Mouse (Mus musculus) midbrain, embryonic 12.5 days (tissue): ENCODE results near the gene Olfr586. TPM values are rescaled to one million over a fixed set of nuclear protein-coding genes. Genes with fewer than 3 reads are reported as not detected.

ENCODE experiments used
- ATAC-seq: fragments of 200-750 bp; cut with Nextera tagmentation; 2 replicates; pipeline ENCODE4 v1.8.0; 2017; ENCODE audit warnings: low read depth, moderate TSS enrichment, moderate library complexity; ENCODE audit not compliant: low FRiP score
- H3K27ac ChIP-seq: fragments of 300-500 bp; sonication (generic); replicated peaks from 2 replicates; pipeline ENCODE4 v1.5.1; 2016; ENCODE audit warnings: mild to moderate bottlenecking
- H3K27me3 ChIP-seq: fragments of 300-500 bp; sonication (generic); 2 replicates; pipeline ENCODE4 v1.6.1; 2016; ENCODE audit warnings: mild to moderate bottlenecking
- H3K36me3 ChIP-seq: fragments of 300-500 bp; sonication (generic); 2 replicates; pipeline ENCODE4 v1.6.1; 2016
- H3K4me1 ChIP-seq: fragments of 300-500 bp; sonication (generic); 2 replicates; pipeline ENCODE4 v1.6.1; 2016
- H3K4me2 ChIP-seq: fragments of 300-500 bp; sonication (generic); replicated peaks from 2 replicates; pipeline ENCODE4 v1.6.1; 2016; ENCODE audit warnings: mild to moderate bottlenecking, moderate library complexity
- H3K4me3 ChIP-seq: fragments of 300-500 bp; sonication (generic); 2 replicates; pipeline ENCODE4 v1.5.1; 2016; ENCODE audit warnings: mild to moderate bottlenecking
- H3K9ac ChIP-seq: fragments of 300-500 bp; sonication (generic); replicated peaks from 2 replicates; pipeline ENCODE4 v1.6.1; 2016; ENCODE audit warnings: mild to moderate bottlenecking, moderate library complexity
- H3K9me3 ChIP-seq: fragments of 300-500 bp; sonication (generic); 2 replicates; pipeline ENCODE4 v1.6.1; 2016; ENCODE audit warnings: mild to moderate bottlenecking
- WGBS: fragments of 180-500 bp; shearing (Covaris S2); methylation state at CpG from one replicate; pipeline ENCODE4 v1.1.7; 2016; 5-methylcytosine and 5-hydroxymethylcytosine counted together
- polyA plus RNA-seq: library from polyadenylated mRNA; unstranded; fragments of >200 nt; fragmentation: Nextera tagmentation; extraction: Ambion mirVana; gene quantifications from 2 replicates; pipeline ENCODE4 v1.2.1, GENCODE M21; 2016

The Olfr586 gene
- polyA plus RNA-seq = not detected in 2 replicates

GRCm38 (mm10) chr7:103125538-103125937 is at the start of gene Olfr586:
Gene Olfr586 (minus strand): TSS chr7:103125638.
- no peak within 1 kb of the TSS for H3K4me3 ChIP-seq
- H3K9me3 ChIP-seq = no peaks in the 10 kb centered on the region
- no peaks in the 10 kb centered on the region for H3K36me3 ChIP-seq
- H3K4me1 ChIP-seq = no peaks in the 10 kb centered on the region
- no peak within 1 kb of the TSS for H3K4me2 ChIP-seq
- no peaks in the 10 kb centered on the region for H3K27me3 ChIP-seq
- 90% methylated on average over 3 of the region's 3 CpGs for WGBS
- no peak for ATAC-seq
- H3K9ac ChIP-seq = no peak within 1 kb of the TSS
- no peak within 1 kb of the TSS for H3K27ac ChIP-seq

GRCm38 (mm10) chr7:103169697-103170096 is 44.3 kb upstream of the Olfr586 start:
- Histone ChIP-seq H3K27me3 (no peaks in the 10 kb centered on the region), H3K4me1 (no peaks in the 10 kb centered on the region), H3K9ac (no peak overlapping the region), H3K4me2 (no peak overlapping the region), H3K36me3 (no peaks in the 10 kb centered on the region), H3K4me3 (no peak overlapping the region), H3K9me3 (no peaks in the 10 kb centered on the region), H3K27ac (no peak overlapping the region)
- 78% methylated on average over 5 of the region's 5 CpGs for WGBS
- ATAC-seq = no peak

GRCm38 (mm10) chr7:103156256-103156655 is 30.8 kb upstream of the Olfr586 start, which contains the start of gene Olfr589:
Gene Olfr589 (minus strand): TSS chr7:103156356.
- no peaks in the 10 kb centered on the region for H3K4me1 ChIP-seq
- no peak for ATAC-seq
- H3K4me2 ChIP-seq = no peak within 1 kb of the TSS
- H3K36me3 ChIP-seq = no peaks in the 10 kb centered on the region
- H3K27ac ChIP-seq = no peak within 1 kb of the TSS
- 71% methylated on average over 2 of the region's 2 CpGs for WGBS
- no peaks in the 10 kb centered on the region for H3K9me3 ChIP-seq
- no peak within 1 kb of the TSS for H3K4me3 ChIP-seq
- no peak within 1 kb of the TSS for H3K9ac ChIP-seq
- no peaks in the 10 kb centered on the region for H3K27me3 ChIP-seq

- H3K9ac ChIP-seq = no peak within 1 kb of the TSS
- 88% methylated on average over 1 of the region's 1 CpGs for WGBS
- ATAC-seq = no peak
Observed at GRCm38 (mm10) chr7:103140579-103140978, 15.1 kb upstream of the Olfr586 start, which contains the start of gene Olfr588-ps1. Gene Olfr588-ps1 (plus strand): TSS chr7:103140879.

GRCm38 (mm10) chr7:103119406-103119805 is 6.0 kb downstream of the Olfr586 start:
- Histone ChIP-seq H3K4me2 (no peak overlapping the region), H3K4me1 (no peaks in the 10 kb centered on the region), H3K27me3 (no peaks in the 10 kb centered on the region), H3K9ac (no peak overlapping the region), H3K36me3 (no peaks in the 10 kb centered on the region), H3K9me3 (no peaks in the 10 kb centered on the region), H3K4me3 (no peak overlapping the region), H3K27ac (no peak overlapping the region)
- ATAC-seq = no peak
- 45% methylated on average over 3 of the region's 3 CpGs for WGBS

More at GRCm38 (mm10) chr7:103140579-103140978, 15.1 kb upstream of the Olfr586 start, which contains the start of gene Olfr588-ps1:
- Histone ChIP-seq H3K9me3 (no peaks in the 10 kb centered on the region), H3K4me1 (no peaks in the 10 kb centered on the region), H3K4me3 (no peak within 1 kb of the TSS), H3K27ac (no peak within 1 kb of the TSS), H3K36me3 (no peaks in the 10 kb centered on the region), H3K27me3 (no peaks in the 10 kb centered on the region), H3K4me2 (no peak within 1 kb of the TSS)

- Histone ChIP-seq H3K4me3 (no peak within 1 kb of the TSS), H3K36me3 (no peaks in the 10 kb centered on the region), H3K9me3 (no peaks in the 10 kb centered on the region), H3K4me1 (no peaks in the 10 kb centered on the region), H3K9ac (no peak within 1 kb of the TSS), H3K27ac (no peak within 1 kb of the TSS), H3K4me2 (no peak within 1 kb of the TSS), H3K27me3 (no peaks in the 10 kb centered on the region)
- WGBS = 91% methylated on average over 1 of the region's 1 CpGs
- ATAC-seq = no peak
Observed at GRCm38 (mm10) chr7:103097420-103097819, 28.0 kb downstream of the Olfr586 start, which contains the start of gene Olfr585. Gene Olfr585 (plus strand): TSS chr7:103097720.

GRCm38 (mm10) chr7:103081585-103081984 is 43.9 kb downstream of the Olfr586 start, which contains the start of gene Olfr584:
Gene Olfr584 (plus strand): TSS chr7:103081885.
- Histone ChIP-seq H3K27ac (no peak within 1 kb of the TSS), H3K9ac (no peak within 1 kb of the TSS), H3K36me3 (no peaks in the 10 kb centered on the region), H3K4me2 (no peak within 1 kb of the TSS), H3K4me1 (no peaks in the 10 kb centered on the region), H3K27me3 (no peaks in the 10 kb centered on the region), H3K4me3 (no peak within 1 kb of the TSS), H3K9me3 (0 out of 2 replicates have a peak, but pooled peaks cover 10% of the 10 kb centered on the region)
- no peak for ATAC-seq
- WGBS = 89% methylated on average over 1 of the region's 1 CpGs

Other genes with a start within 250 kb of the Olfr586 start
- not detected in 2 replicates for gene Olfr568, start 248.5 kb downstream of the Olfr586 start, polyA plus RNA-seq
- not detected in 2 replicates for gene Olfr569, start 234.8 kb downstream of the Olfr586 start, polyA plus RNA-seq
- not detected in 2 replicates for gene Olfr570, start 231.1 kb downstream of the Olfr586 start, polyA plus RNA-seq
- gene Olfr571, start 208.1 kb downstream of the Olfr586 start, polyA plus RNA-seq = not detected in 2 replicates
- gene Olfr572, start 201.2 kb downstream of the Olfr586 start, polyA plus RNA-seq = not detected in 2 replicates
- not detected in 2 replicates for gene Olfr573-ps1, start 183.1 kb downstream of the Olfr586 start, polyA plus RNA-seq
- gene Olfr574, start 177.2 kb downstream of the Olfr586 start, polyA plus RNA-seq = not detected in 2 replicates
- not detected in 2 replicates for gene Olfr575, start 166.9 kb downstream of the Olfr586 start, polyA plus RNA-seq
- gene Olfr576, start 163.0 kb downstream of the Olfr586 start, polyA plus RNA-seq = not detected in 2 replicates
- not detected in 2 replicates for gene Olfr577, start 149.7 kb downstream of the Olfr586 start, polyA plus RNA-seq
- gene Olfr578, start 136.3 kb downstream of the Olfr586 start, polyA plus RNA-seq = not detected in 2 replicates
- gene Olfr582, start 87.6 kb downstream of the Olfr586 start, polyA plus RNA-seq = not detected in 2 replicates
- gene Olfr583, start 74.3 kb downstream of the Olfr586 start, polyA plus RNA-seq = not detected in 2 replicates
- not detected in 2 replicates for gene Olfr584, start 43.8 kb downstream of the Olfr586 start, polyA plus RNA-seq
- gene Olfr585, start 27.9 kb downstream of the Olfr586 start, polyA plus RNA-seq = not detected in 2 replicates
- not detected in 2 replicates for gene Olfr588-ps1, start 15.2 kb upstream of the Olfr586 start, polyA plus RNA-seq
- not detected in 2 replicates for gene Olfr589, start 30.7 kb upstream of the Olfr586 start, polyA plus RNA-seq
- gene Olfr591, start 52.7 kb upstream of the Olfr586 start, polyA plus RNA-seq = not detected in 2 replicates
- not detected in 2 replicates for gene Olfr592, start 59.2 kb upstream of the Olfr586 start, polyA plus RNA-seq
- gene Olfr593, start 86.2 kb upstream of the Olfr586 start, polyA plus RNA-seq = not detected in 2 replicates
- gene Olfr594, start 91.4 kb upstream of the Olfr586 start, polyA plus RNA-seq = not detected in 2 replicates
- not detected in 2 replicates for gene Usp17ld, start 126.9 kb upstream of the Olfr586 start, polyA plus RNA-seq
- gene Olfr596, start 180.0 kb upstream of the Olfr586 start, polyA plus RNA-seq = not detected in 2 replicates
- gene Olfr597, start 190.7 kb upstream of the Olfr586 start, polyA plus RNA-seq = not detected in 2 replicates
- gene Olfr598, start 197.9 kb upstream of the Olfr586 start, polyA plus RNA-seq = not detected in 2 replicates
- gene Olfr599, start 210.3 kb upstream of the Olfr586 start, polyA plus RNA-seq = not detected in 2 replicates
- not detected in 2 replicates for gene Olfr600, start 224.0 kb upstream of the Olfr586 start, polyA plus RNA-seq
- not detected in 2 replicates for gene Olfr601, start 237.0 kb upstream of the Olfr586 start, polyA plus RNA-seq